Mouse (Mus musculus): ENCODE results near the gene Osbpl5.

DNA sequence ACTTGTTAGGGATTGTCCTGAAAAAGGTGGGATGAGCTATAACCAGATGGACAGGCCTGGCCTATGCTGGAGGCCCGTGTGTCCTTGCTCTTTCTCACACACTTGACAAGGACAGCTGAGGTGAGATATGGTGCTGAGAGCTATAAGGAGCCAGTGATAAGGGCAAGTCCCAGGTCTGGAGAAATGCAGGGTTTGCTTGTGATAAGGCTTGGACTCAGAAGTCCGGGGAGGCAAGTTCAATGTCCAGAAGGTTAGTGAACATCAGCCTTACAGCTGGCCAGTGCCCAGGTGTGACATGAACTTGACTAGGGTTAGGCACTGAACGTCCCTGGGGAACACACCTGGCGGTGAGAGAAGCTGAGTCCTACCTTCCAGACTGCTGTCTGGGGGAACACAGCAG, 4.7 kb downstream of the Osbpl5 start:
- TF ChIP-seq POLR2A (IDR thresholded peaks at IDR 0.05; ENCODE audit: low read depth, low read length): no peak
- TF ChIP-seq CTCF (conservative IDR thresholded peaks at IDR 0.05; ENCODE audit: insufficient read depth, insufficient read length, low read depth, low read length): no peak

Data from kidney, adult 2 months (tissue).